Mouse (Mus musculus): ENCODE results near the gene Zc3h7b. TPM values are rescaled to one million over a fixed set of nuclear protein-coding genes. Genes with fewer than 3 reads are reported as not detected.

Zc3h7b gene
- polyA plus RNA-seq, 1 experiment from 2014 or later, result 50.3 TPM

GRCm38 (mm10) chr15:81802941-81803351 lies 58.1 kb downstream of the Zc3h7b start:
- H3K27me3 ChIP-seq (replicated peaks; ENCODE audit: low read depth, poor library complexity, severe bottlenecking), result peaks cover 11% of the 10 kb centered on the region; the same call in 1 of the 2 replicates
- WGBS, result 14% methylated on average over 8 of the region's 8 CpGs
- H3K4me1 ChIP-seq, result peaks cover 27% of the 10 kb centered on the region
- H3K27ac ChIP-seq (replicated peaks), result peak overlapping the region; percentile 21; the same call in 1 of the 2 replicates
- no peaks in the 10 kb centered on the region for H3K9me3 ChIP-seq
- peak overlapping the region; percentile 43 for H3K4me3 ChIP-seq
- no peak for DNase-seq (ENCODE audit: low spot score)
- 0 out of 2 replicates have a peak, but pooled peaks cover 5% of the 10 kb centered on the region for H3K36me3 ChIP-seq (replicated peaks)

- H3K4me1 ChIP-seq, result peaks cover 27% of the 10 kb centered on the region
- peaks cover 11% of the 10 kb centered on the region; the same call in 1 of the 2 replicates for H3K27me3 ChIP-seq (replicated peaks; ENCODE audit: low read depth, poor library complexity, severe bottlenecking)
- H3K9me3 ChIP-seq, result no peaks in the 10 kb centered on the region
- WGBS, result 60% methylated on average over 4 of the region's 4 CpGs
- no peak overlapping the region for H3K27ac ChIP-seq (replicated peaks)
- H3K36me3 ChIP-seq (replicated peaks), result 0 out of 2 replicates have a peak, but pooled peaks cover under 1% of the 10 kb centered on the region
- no peak for DNase-seq (ENCODE audit: low spot score)
- peak overlapping the region; percentile 43; the same call in 1 of the 2 replicates for H3K4me3 ChIP-seq
Measured at GRCm38 (mm10) chr15:81803425-81803951, 58.6 kb downstream of the Zc3h7b start.

- Histone ChIP-seq H3K27ac (replicated peaks) (no peak overlapping the region), H3K4me1 (peaks cover 27% of the 10 kb centered on the region), H3K27me3 (replicated peaks; ENCODE audit: low read depth, poor library complexity, severe bottlenecking) (peaks cover 11% of the 10 kb centered on the region; the same call in 1 of the 2 replicates), H3K9me3 (no peaks in the 10 kb centered on the region), H3K36me3 (replicated peaks) (no peaks in the 10 kb centered on the region), H3K4me3 (no peak overlapping the region)
- no peak for DNase-seq (ENCODE audit: low spot score)
- WGBS, result 71% methylated on average over 1 of the region's 1 CpGs
Measured at GRCm38 (mm10) chr15:81804172-81804571, 59.3 kb downstream of the Zc3h7b start.

- Histone ChIP-seq H3K36me3 (replicated peaks) (no peaks in the 10 kb centered on the region), H3K27ac (replicated peaks) (no peak overlapping the region), H3K9me3 (no peaks in the 10 kb centered on the region), H3K4me1 (peaks cover 32% of the 10 kb centered on the region), H3K27me3 (replicated peaks; ENCODE audit: low read depth, poor library complexity, severe bottlenecking) (peaks cover 11% of the 10 kb centered on the region; the same call in 1 of the 2 replicates), H3K4me3 (no peak overlapping the region)
- no peak for DNase-seq (ENCODE audit: low spot score)
- 81% methylated on average over 3 of the region's 3 CpGs for WGBS
Measured at GRCm38 (mm10) chr15:81804883-81805282, 60.0 kb downstream of the Zc3h7b start.

- Histone ChIP-seq H3K9me3 (no peaks in the 10 kb centered on the region), H3K27me3 (replicated peaks; ENCODE audit: low read depth, poor library complexity, severe bottlenecking) (peaks cover 11% of the 10 kb centered on the region; the same call in 1 of the 2 replicates), H3K4me1 (peaks cover 39% of the 10 kb centered on the region), H3K4me3 (no peak overlapping the region), H3K36me3 (replicated peaks) (no peaks in the 10 kb centered on the region), H3K27ac (replicated peaks) (no peak overlapping the region)
- no peak for DNase-seq (ENCODE audit: low spot score)
- 58% methylated on average over 6 of the region's 6 CpGs for WGBS
Measured at GRCm38 (mm10) chr15:81805624-81806023, 60.8 kb downstream of the Zc3h7b start.

- WGBS, result 84% methylated on average over 4 of the region's 4 CpGs
Measured at GRCm38 (mm10) chr15:81806621-81807404, 62.0 kb downstream of the Zc3h7b start.

GRCm38 (mm10) chr15:81808799-81809198 lies 63.9 kb downstream of the Zc3h7b start:
- no peaks in the 10 kb centered on the region for H3K9me3 ChIP-seq
- 73% methylated on average over 2 of the region's 2 CpGs for WGBS
- no peak for DNase-seq (ENCODE audit: low spot score)
- no peaks in the 10 kb centered on the region for H3K36me3 ChIP-seq (replicated peaks)
- H3K27me3 ChIP-seq (replicated peaks; ENCODE audit: low read depth, poor library complexity, severe bottlenecking), result no peaks in the 10 kb centered on the region
- H3K27ac ChIP-seq (replicated peaks), result no peak overlapping the region
- peaks cover 51% of the 10 kb centered on the region for H3K4me1 ChIP-seq
- H3K4me3 ChIP-seq, result no peak overlapping the region

More at GRCm38 (mm10) chr15:81806621-81807404, 62.0 kb downstream of the Zc3h7b start:
- Histone ChIP-seq H3K4me1 (peaks cover 47% of the 10 kb centered on the region), H3K9me3 (no peaks in the 10 kb centered on the region), H3K27me3 (replicated peaks; ENCODE audit: low read depth, poor library complexity, severe bottlenecking) (peaks cover 11% of the 10 kb centered on the region; the same call in 1 of the 2 replicates), H3K27ac (replicated peaks) (no peak overlapping the region), H3K4me3 (no peak overlapping the region), H3K36me3 (replicated peaks) (no peaks in the 10 kb centered on the region)
- no peak for DNase-seq (ENCODE audit: low spot score)

- Histone ChIP-seq H3K9me3 (no peaks in the 10 kb centered on the region), H3K27ac (replicated peaks) (peak overlapping the region; percentile 92; the same call in 1 of the 2 replicates), H3K36me3 (replicated peaks) (no peaks in the 10 kb centered on the region), H3K4me1 (peaks cover 58% of the 10 kb centered on the region), H3K27me3 (replicated peaks; ENCODE audit: low read depth, poor library complexity, severe bottlenecking) (no peaks in the 10 kb centered on the region), H3K4me3 (peak overlapping the region; percentile 89; the same call in 1 of the 2 replicates)
- 56% methylated on average over 1 of the region's 1 CpGs for WGBS
- no peak for DNase-seq (ENCODE audit: low spot score)
Measured at GRCm38 (mm10) chr15:81809550-81809949, 64.7 kb downstream of the Zc3h7b start.

GRCm38 (mm10) chr15:81810150-81810549 lies 65.3 kb downstream of the Zc3h7b start:
- no peaks in the 10 kb centered on the region for H3K27me3 ChIP-seq (replicated peaks; ENCODE audit: low read depth, poor library complexity, severe bottlenecking)
- H3K4me3 ChIP-seq, result peak overlapping the region; percentile 89
- peak overlapping the region; percentile 92 for H3K27ac ChIP-seq (replicated peaks)
- peak; percentile 60 for DNase-seq (ENCODE audit: low spot score)
- H3K9me3 ChIP-seq, result no peaks in the 10 kb centered on the region
- H3K4me1 ChIP-seq, result peaks cover 56% of the 10 kb centered on the region
- H3K36me3 ChIP-seq (replicated peaks), result peaks cover 6% of the 10 kb centered on the region
- whole genome bisulfite sequencing, result 1% methylated on average over 10 of the region's 10 CpGs

GRCm38 (mm10) chr15:81810671-81811598 lies 66.1 kb downstream of the Zc3h7b start:
- H3K4me3 ChIP-seq, result peak overlapping the region; percentile 89
- DNase-seq (ENCODE audit: low spot score), result peak; percentile 99
- no peaks in the 10 kb centered on the region for H3K27me3 ChIP-seq (replicated peaks; ENCODE audit: low read depth, poor library complexity, severe bottlenecking)
- under 1% methylated on average over 89 of the region's 89 CpGs for WGBS
- H3K9me3 ChIP-seq, result no peaks in the 10 kb centered on the region
- H3K36me3 ChIP-seq (replicated peaks), result peaks cover 14% of the 10 kb centered on the region
- H3K27ac ChIP-seq (replicated peaks), result peak overlapping the region; percentile 92
- peaks cover 51% of the 10 kb centered on the region for H3K4me1 ChIP-seq

GRCm38 (mm10) chr15:81811599-81811996 lies 66.7 kb downstream of the Zc3h7b start:
- Histone ChIP-seq H3K4me3 (peak overlapping the region; percentile 89), H3K4me1 (peaks cover 47% of the 10 kb centered on the region), H3K9me3 (no peaks in the 10 kb centered on the region), H3K36me3 (replicated peaks) (peaks cover 20% of the 10 kb centered on the region), H3K27me3 (replicated peaks; ENCODE audit: low read depth, poor library complexity, severe bottlenecking) (no peaks in the 10 kb centered on the region), H3K27ac (replicated peaks) (peak overlapping the region; percentile 92)
- WGBS, result 1% methylated on average over 26 of the region's 26 CpGs
- no peak for DNase-seq (ENCODE audit: low spot score)

- no peaks in the 10 kb centered on the region for H3K9me3 ChIP-seq
- peaks cover 47% of the 10 kb centered on the region for H3K4me1 ChIP-seq
- H3K4me3 ChIP-seq, result peak overlapping the region; percentile 89
- peak overlapping the region; percentile 92 for H3K27ac ChIP-seq (replicated peaks)
- H3K27me3 ChIP-seq (replicated peaks; ENCODE audit: low read depth, poor library complexity, severe bottlenecking), result no peaks in the 10 kb centered on the region
- no peak for DNase-seq (ENCODE audit: low spot score)
- peaks cover 27% of the 10 kb centered on the region for H3K36me3 ChIP-seq (replicated peaks)
- WGBS, result 40% methylated on average over 3 of the region's 3 CpGs
Measured at GRCm38 (mm10) chr15:81812287-81812686, 67.4 kb downstream of the Zc3h7b start.
